Mouse (Mus musculus) heart, adult 2 months (tissue): ENCODE results near the gene Zfp617. TPM values are rescaled to one million over a fixed set of nuclear protein-coding genes. Genes with fewer than 3 reads are reported as not detected.

Source experiments
- DNase-seq, 2 experiments: peaks; one replicate each; pipeline ENCODE4 v3.0.0; 2021
- H3K27ac ChIP-seq: fragments of 200-600 bp; 2 replicates; pipeline ENCODE4 v1.8.1; 2022
- H3K27me3 ChIP-seq: fragments of 200-500 bp; 2 replicates; pipeline ENCODE4 v1.6.1; 2012; ENCODE audit warnings: mild to moderate bottlenecking, low read length, inconsistent platforms, mixed read lengths; ENCODE audit not compliant: control insufficient read depth, insufficient read depth
- H3K36me3 ChIP-seq: fragments of 200-500 bp; 2 replicates; pipeline ENCODE4 v1.6.1; 2012; ENCODE audit warnings: low read length, inconsistent platforms; ENCODE audit not compliant: control insufficient read depth, insufficient read depth
- H3K4me1 ChIP-seq: fragments of 200-500 bp; 2 replicates; pipeline ENCODE4 v1.6.1; 2011; ENCODE audit warnings: low read length; ENCODE audit not compliant: control insufficient read depth, insufficient read depth
- H3K4me3 ChIP-seq: fragments of 200-600 bp; 2 replicates; pipeline ENCODE4 v1.8.1; 2022
- H3K79me2 ChIP-seq: fragments of 200-500 bp; replicated peaks from 2 replicates; pipeline ENCODE4 v1.6.1; 2012; ENCODE audit warnings: mild to moderate bottlenecking, inconsistent platforms, low read length, moderate library complexity, mixed read lengths; ENCODE audit not compliant: control insufficient read depth, insufficient read depth
- H3K9ac ChIP-seq: fragments of 200-500 bp; 2 replicates; pipeline ENCODE4 v1.6.1; 2012; ENCODE audit warnings: low read depth, mild to moderate bottlenecking, control low read depth, inconsistent platforms, low read length, mixed read lengths
- CTCF ChIP-seq: fragments of 200-600 bp; IDR thresholded peaks from 2 replicates; pipeline ENCODE4 v1.8.1; 2022; ENCODE audit warnings: antibody characterized with exemption, mild to moderate bottlenecking, moderate library complexity
- EP300 ChIP-seq: fragments of 200-500 bp; IDR thresholded peaks from 2 replicates; pipeline ENCODE4 v1.6.1; 2011; ENCODE audit warnings: low read depth, low read length, control low read depth; ENCODE audit not compliant: insufficient read depth
- POLR2A ChIP-seq: fragments of 200-500 bp; IDR thresholded peaks from 2 replicates; pipeline ENCODE4 v1.6.1; 2011; ENCODE audit warnings: mild to moderate bottlenecking, low read depth, low read length, control low read depth; ENCODE audit not compliant: insufficient read depth
- WGBS: fragments of 180-500 bp; shearing (Covaris S2); methylation state at CpG from one replicate; pipeline ENCODE4 v1.1.7; 2018; 5-methylcytosine and 5-hydroxymethylcytosine counted together
- intact Hi-C: fragments of 180-260 bp; cut with DNase I; formaldehyde crosslinking; loops from one replicate; pipeline ENCODE4 v1.15.1; 2025
- polyA plus RNA-seq: library from polyadenylated mRNA; depleted of rRNA; stranded (reverse); fragments of >200 nt; gene quantifications from 2 replicates; pipeline ENCODE4 v1.2.3, GENCODE M21; 2012; rRNA removed
- total RNA-seq, 2 experiments: library from RNA; stranded (reverse); gene quantifications; 2 replicates each; pipeline ENCODE4 v1.2.3; 2021

Gene Zfp617
- total and polyA plus RNA-seq, 3 experiments, result 4.7 to 24.4 (median 19.8) TPM

- H3K36me3 ChIP-seq, result peaks cover 5% of the 10 kb centered on the region
Measured at GRCm38 (mm10) chr8:71968100-71968499, 59.7 kb downstream of the Zfp617 start.

GRCm38 (mm10) chr8:71968636-71969035, 60.2 kb downstream of the Zfp617 start:
- WGBS, result 88% methylated on average over 6 of the region's 6 CpGs
- no peak for TF ChIP-seq POLR2A
- TF ChIP-seq CTCF, result no peak
- TF ChIP-seq EP300, result no peak
- peaks cover 4% of the 10 kb centered on the region for H3K36me3 ChIP-seq
- no peak overlapping the region for H3K27ac ChIP-seq
- H3K4me1 ChIP-seq, result no peaks in the 10 kb centered on the region
- no peak overlapping the region for H3K4me3 ChIP-seq
- intact Hi-C loops, result no loop called here
- no peak for DNase-seq
- H3K9ac ChIP-seq, result no peak overlapping the region
- H3K27me3 ChIP-seq, result no peaks in the 10 kb centered on the region
- peaks cover 1% of the 10 kb centered on the region; the same call in 1 of the 2 replicates for H3K79me2 ChIP-seq

More at GRCm38 (mm10) chr8:71968100-71968499, 59.7 kb downstream of the Zfp617 start:
- peaks cover 1% of the 10 kb centered on the region; the same call in 1 of the 2 replicates for H3K79me2 ChIP-seq
- no peak overlapping the region for H3K9ac ChIP-seq
- no peaks in the 10 kb centered on the region for H3K27me3 ChIP-seq
- no peaks in the 10 kb centered on the region for H3K4me1 ChIP-seq
- intact Hi-C loops, result no loop called here
- no peak overlapping the region for H3K4me3 ChIP-seq
- 89% methylated on average over 6 of the region's 6 CpGs for WGBS
- no peak overlapping the region for H3K27ac ChIP-seq
- no peak for DNase-seq
- TF ChIP-seq CTCF (no peak), POLR2A (no peak), EP300 (no peak)

GRCm38 (mm10) chr8:71971945-71972344, 63.5 kb downstream of the Zfp617 start:
- Histone ChIP-seq H3K27ac (no peak overlapping the region), H3K79me2 (no peaks in the 10 kb centered on the region), H3K27me3 (no peaks in the 10 kb centered on the region), H3K9ac (no peak overlapping the region), H3K4me1 (no peaks in the 10 kb centered on the region), H3K36me3 (peaks cover 4% of the 10 kb centered on the region), H3K4me3 (no peak overlapping the region)
- intact Hi-C loops, result loop anchor here (5.0 kb wide), 1 partner anchor 65 kb away; the partner anchor contains the start of genes Zfp617 and Zfp882
- TF ChIP-seq EP300 (no peak), CTCF (peak; percentile 86), POLR2A (no peak)
- no peak for DNase-seq
- WGBS, result 32% methylated on average over 1 of the region's 1 CpGs

- 77% methylated on average over 3 of the region's 3 CpGs for WGBS
- intact Hi-C loops, result loop anchor here (5.0 kb wide), 1 partner anchor 67 kb away; the partner anchor contains the start of genes Zfp617 and Zfp882
- H3K79me2 ChIP-seq, result no peaks in the 10 kb centered on the region
Measured at GRCm38 (mm10) chr8:71974211-71974610, 65.8 kb downstream of the Zfp617 start.

GRCm38 (mm10) chr8:71981032-71981431, 72.6 kb downstream of the Zfp617 start:
- H3K4me1 ChIP-seq, result no peaks in the 10 kb centered on the region; the same call in 1 of the 2 replicates
- no peak overlapping the region for H3K4me3 ChIP-seq
- 22% methylated on average over 2 of the region's 2 CpGs for WGBS
- no peak overlapping the region for H3K9ac ChIP-seq
- intact Hi-C loops, result no loop called here
- no peaks in the 10 kb centered on the region for H3K27me3 ChIP-seq
- H3K36me3 ChIP-seq, result no peaks in the 10 kb centered on the region
- H3K79me2 ChIP-seq, result no peaks in the 10 kb centered on the region
- TF ChIP-seq POLR2A (no peak), CTCF (no peak), EP300 (no peak)
- no peak overlapping the region for H3K27ac ChIP-seq
- peak in 1 of 2 experiments; percentile 12 for DNase-seq

More at GRCm38 (mm10) chr8:71974211-71974610, 65.8 kb downstream of the Zfp617 start:
- Histone ChIP-seq H3K27ac (no peak overlapping the region), H3K4me1 (no peaks in the 10 kb centered on the region), H3K4me3 (no peak overlapping the region), H3K27me3 (no peaks in the 10 kb centered on the region), H3K9ac (no peak overlapping the region), H3K36me3 (peaks cover under 1% of the 10 kb centered on the region)
- TF ChIP-seq EP300, result no peak
- no peak for TF ChIP-seq POLR2A
- TF ChIP-seq CTCF, result no peak
- DNase-seq, result no peak

GRCm38 (mm10) chr8:71981456-71981855, 73.0 kb downstream of the Zfp617 start:
- Histone ChIP-seq H3K4me1 (no peaks in the 10 kb centered on the region; the same call in 1 of the 2 replicates), H3K4me3 (no peak overlapping the region), H3K36me3 (no peaks in the 10 kb centered on the region), H3K27ac (no peak overlapping the region), H3K79me2 (no peaks in the 10 kb centered on the region), H3K9ac (no peak overlapping the region), H3K27me3 (no peaks in the 10 kb centered on the region)
- intact Hi-C loops, result no loop called here
- TF ChIP-seq CTCF, result no peak
- TF ChIP-seq POLR2A, result no peak
- no peak for TF ChIP-seq EP300
- DNase-seq, result no peak
- 43% methylated on average over 4 of the region's 4 CpGs for WGBS

Other genes starting within 250 kb of the Zfp617 start
- under 1 TPM; 0.61 to 0.86 TPM for gene Unc13a, start 236.9 kb upstream of the Zfp617 start, total RNA-seq
- 1.4 and 1.8 TPM in 2 replicates for gene Unc13a, start 236.9 kb upstream of the Zfp617 start, polyA plus RNA-seq
- gene Jak3, start 232.3 kb upstream of the Zfp617 start, total RNA-seq, result 1 to 10 TPM; 8.1 to 8.6 TPM
- gene Jak3, start 232.3 kb upstream of the Zfp617 start, polyA plus RNA-seq, result 23.3 and 24.0 TPM in 2 replicates
- gene Insl3, start 219.4 kb upstream of the Zfp617 start, total RNA-seq, result 1 to 10 TPM; 4.0 to 4.1 TPM
- 16.3 and 19.3 TPM in 2 replicates for gene Insl3, start 219.4 kb upstream of the Zfp617 start, polyA plus RNA-seq
- 1 to 10 TPM; 6.1 to 6.4 TPM for gene B3gnt3, start 206.8 kb upstream of the Zfp617 start, total RNA-seq
- 5.4 and 8.6 TPM in 2 replicates for gene B3gnt3, start 206.8 kb upstream of the Zfp617 start, polyA plus RNA-seq
- under 1 TPM; 0.23 to 0.64 TPM for gene Fcho1, start 182.9 kb upstream of the Zfp617 start, total RNA-seq
- 2.7 and 4.5 TPM in 2 replicates for gene Fcho1, start 182.9 kb upstream of the Zfp617 start, polyA plus RNA-seq
- gene Zfp709, start 26.6 kb upstream of the Zfp617 start, total RNA-seq, result 1 to 10 TPM; 4.4 to 6.2 TPM
- 0.59 and 1.0 TPM in 2 replicates for gene Zfp709, start 26.6 kb upstream of the Zfp617 start, polyA plus RNA-seq
- 1 to 10 TPM; 3.1 to 3.5 TPM for gene Zfp882, start within 50 bp of the Zfp617 start, total RNA-seq
- 0.55 and 1.5 TPM in 2 replicates for gene Zfp882, start within 50 bp of the Zfp617 start, polyA plus RNA-seq
- 1 to 10 TPM; 5.5 to 8.0 TPM for gene Zfp961, start 42.4 kb downstream of the Zfp617 start, total RNA-seq
- gene Zfp961, start 42.4 kb downstream of the Zfp617 start, polyA plus RNA-seq, result 4.4 and 6.1 TPM in 2 replicates
- gene Cyp4f18, start 101.0 kb downstream of the Zfp617 start, total RNA-seq, result 1 to 10 TPM; 1.2 to 1.4 TPM
- gene Cyp4f18, start 101.0 kb downstream of the Zfp617 start, polyA plus RNA-seq, result 1.7 and 5.2 TPM in 2 replicates
- gene Olfr372, start 132.6 kb downstream of the Zfp617 start, total RNA-seq, result not detected
- gene Olfr372, start 132.6 kb downstream of the Zfp617 start, polyA plus RNA-seq, result not detected in 2 replicates
- gene Olfr373, start 174.5 kb downstream of the Zfp617 start, total RNA-seq, result not detected
- gene Olfr373, start 174.5 kb downstream of the Zfp617 start, polyA plus RNA-seq, result not detected in 2 replicates
- not detected for gene Olfr374, start 198.4 kb downstream of the Zfp617 start, total RNA-seq
- gene Olfr374, start 198.4 kb downstream of the Zfp617 start, polyA plus RNA-seq, result not detected in 2 replicates
- 100 to 1,000 TPM in 1 of 2 experiments, 10 to 100 TPM in 1; 81.4 to 106 TPM for gene Tpm4, start 226.3 kb downstream of the Zfp617 start, total RNA-seq
- gene Tpm4, start 226.3 kb downstream of the Zfp617 start, polyA plus RNA-seq, result 49.9 and 73.3 TPM in 2 replicates